Mouse (Mus musculus) thymus, postnatal 25 days (tissue): Measurements from ENCODE around the gene Dcps.
A peak's percentile ranks its signal among the peaks of the same experiment; 100 is the strongest.

Source experiments
- DNase-seq: peaks from one replicate; pipeline ENCODE4 v3.0.0; 2022

The Dcps gene

DNA sequence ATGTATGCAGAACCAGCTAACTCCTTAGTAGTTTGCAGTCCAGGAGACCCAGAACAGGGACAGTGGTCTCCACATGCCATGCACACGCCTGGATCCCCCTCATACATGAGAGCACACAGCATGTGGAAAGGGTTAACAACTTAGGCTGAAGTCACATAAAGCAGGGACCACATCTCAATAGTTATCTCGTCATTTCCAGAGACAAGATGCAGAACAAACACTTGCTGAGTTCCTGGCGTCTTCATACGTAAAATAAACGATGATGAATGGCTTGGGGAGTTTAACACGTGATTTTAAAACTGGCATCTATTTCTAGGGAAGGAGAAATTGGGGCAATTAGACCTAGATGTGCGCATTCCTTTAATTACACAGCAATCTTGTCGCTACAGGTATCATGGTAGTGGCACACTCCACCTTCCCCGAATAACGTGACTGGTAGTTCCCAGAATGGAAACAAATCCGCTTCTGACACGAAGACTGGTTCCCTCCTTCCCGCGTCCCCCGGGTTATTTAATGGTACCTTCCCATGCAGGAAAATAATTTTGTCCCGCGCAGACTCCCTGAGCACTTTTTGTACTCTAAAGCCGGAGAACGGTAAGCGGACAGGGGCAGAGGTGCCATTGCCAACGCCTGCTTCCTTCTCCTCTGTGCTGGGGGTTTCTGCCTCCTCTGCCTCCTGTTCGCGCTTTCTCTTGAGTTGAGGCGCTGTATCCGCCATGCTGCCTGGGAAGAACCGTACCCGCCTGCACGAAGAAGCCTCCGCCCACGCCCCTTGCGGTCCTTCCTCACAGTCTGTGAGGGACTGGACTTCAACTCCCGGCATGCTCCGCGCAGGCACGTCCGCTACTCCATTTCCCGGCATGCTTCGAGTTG is at the start of gene Dcps:
Gene Dcps (minus strand): TSS at position 811 of the 873 bp plus-strand sequence.
- peak; percentile 95 for DNase-seq

- DNase-seq = no peak
These were observed 47.6 kb upstream of the Dcps start for GRCm38 (mm10) chr9:35223466-35223865.

DNA sequence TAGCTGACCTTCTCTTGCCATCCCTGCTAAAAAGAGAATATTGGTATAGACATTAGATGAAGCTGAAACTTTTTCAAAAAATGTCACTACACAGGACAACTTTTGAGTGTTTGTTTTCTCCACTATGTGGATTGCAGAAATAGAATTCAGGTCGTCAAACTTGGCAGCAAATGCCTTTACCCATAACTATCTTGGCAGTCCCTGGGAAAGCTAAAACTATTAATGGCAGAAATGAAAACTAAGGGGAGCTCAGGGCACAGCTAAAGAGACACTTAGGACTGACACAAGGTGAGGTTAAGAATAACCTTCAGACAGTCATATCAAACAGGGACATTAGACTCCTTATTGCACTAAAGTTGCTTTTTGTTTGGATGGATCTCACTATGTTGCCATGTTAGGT is 42.1 kb upstream of the Dcps start:
- DNase-seq = no peak

- no peak for DNase-seq
These were observed 36.0 kb upstream of the Dcps start for GRCm38 (mm10) chr9:35211573-35212511.

DNA sequence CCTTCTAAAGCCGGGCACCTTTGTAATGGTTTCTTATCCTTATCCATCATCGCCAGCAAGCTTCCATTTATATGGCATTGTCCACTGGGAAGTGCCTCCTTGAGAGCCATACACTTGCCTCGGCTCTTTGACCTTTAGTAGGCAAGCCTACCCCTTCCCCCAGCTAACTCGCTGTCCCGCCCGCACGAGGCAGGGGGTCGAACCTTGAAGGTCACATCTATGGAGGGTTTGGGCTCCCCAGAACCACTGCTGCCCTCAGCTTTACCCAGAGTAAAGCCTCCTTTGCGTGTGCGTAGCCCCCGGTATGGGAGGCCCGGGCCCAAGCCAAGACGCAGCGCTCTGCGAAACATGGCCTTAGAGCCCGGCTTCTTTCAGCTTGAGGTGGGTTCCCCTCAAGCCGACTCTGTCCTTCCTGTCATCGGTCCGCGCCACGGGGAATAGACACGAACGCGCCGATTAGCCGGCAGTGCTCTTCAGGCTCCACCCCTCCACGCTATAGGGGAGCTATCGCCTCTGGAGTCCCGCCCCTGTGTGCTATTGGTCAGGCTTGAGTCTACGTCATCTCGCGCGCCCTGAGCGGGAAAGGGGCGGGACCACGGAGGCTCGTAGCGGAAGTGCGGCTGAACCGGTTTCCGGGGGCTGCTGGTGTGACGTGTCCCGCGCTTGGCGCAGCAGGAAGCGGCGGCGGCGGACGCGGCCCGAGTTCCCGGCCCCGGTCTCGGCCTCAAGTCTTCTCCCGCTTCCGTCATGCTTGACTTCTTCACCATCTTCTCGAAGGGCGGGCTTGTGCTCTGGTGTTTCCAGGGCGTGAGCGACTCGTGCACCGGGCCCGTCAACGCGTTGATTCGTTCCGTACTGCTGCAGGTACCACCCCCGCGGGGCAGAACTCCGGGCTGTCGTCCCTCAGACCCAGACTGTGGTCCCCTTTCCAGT is 34.9 kb upstream of the Dcps start, which contains the start of gene Foxred1:
Gene Foxred1 (minus strand): TSS at position 514 of the 933 bp plus-strand sequence.
- DNase-seq = peak; percentile 99

DNA sequence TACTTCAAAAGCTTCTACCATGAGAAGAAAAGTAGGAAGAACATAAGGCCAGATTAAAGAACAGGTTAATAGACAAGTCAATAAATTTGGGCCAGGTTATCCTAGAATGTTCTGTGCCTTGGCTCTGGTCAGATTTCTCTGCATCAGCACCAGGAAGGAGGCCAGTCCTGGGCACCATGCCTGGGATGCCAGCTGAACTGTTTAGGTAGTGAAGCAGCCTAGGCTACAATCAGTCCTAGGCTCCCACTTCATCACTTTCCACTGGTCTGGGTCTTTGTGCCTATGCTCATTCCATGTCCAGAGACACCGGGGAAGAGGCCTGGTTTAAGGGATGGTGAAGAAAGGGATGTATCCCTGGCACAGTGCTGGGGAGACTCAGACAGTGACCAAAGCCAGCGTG is 28.6 kb upstream of the Dcps start:
- DNase-seq = no peak

GRCm38 (mm10) chr9:35203536-35203935 is 27.7 kb upstream of the Dcps start:
- DNase-seq = no peak

GRCm38 (mm10) chr9:35200529-35201060 is 24.7 kb upstream of the Dcps start:
- no peak for DNase-seq

GRCm38 (mm10) chr9:35199772-35200471 is 24.1 kb upstream of the Dcps start, which contains the start of the genes Srpr and Tirap:
Srpr (plus strand) TSS chr9:35200175.
Tirap (minus strand) TSS chr9:35200291.
- peak; percentile 83 for DNase-seq

DNA sequence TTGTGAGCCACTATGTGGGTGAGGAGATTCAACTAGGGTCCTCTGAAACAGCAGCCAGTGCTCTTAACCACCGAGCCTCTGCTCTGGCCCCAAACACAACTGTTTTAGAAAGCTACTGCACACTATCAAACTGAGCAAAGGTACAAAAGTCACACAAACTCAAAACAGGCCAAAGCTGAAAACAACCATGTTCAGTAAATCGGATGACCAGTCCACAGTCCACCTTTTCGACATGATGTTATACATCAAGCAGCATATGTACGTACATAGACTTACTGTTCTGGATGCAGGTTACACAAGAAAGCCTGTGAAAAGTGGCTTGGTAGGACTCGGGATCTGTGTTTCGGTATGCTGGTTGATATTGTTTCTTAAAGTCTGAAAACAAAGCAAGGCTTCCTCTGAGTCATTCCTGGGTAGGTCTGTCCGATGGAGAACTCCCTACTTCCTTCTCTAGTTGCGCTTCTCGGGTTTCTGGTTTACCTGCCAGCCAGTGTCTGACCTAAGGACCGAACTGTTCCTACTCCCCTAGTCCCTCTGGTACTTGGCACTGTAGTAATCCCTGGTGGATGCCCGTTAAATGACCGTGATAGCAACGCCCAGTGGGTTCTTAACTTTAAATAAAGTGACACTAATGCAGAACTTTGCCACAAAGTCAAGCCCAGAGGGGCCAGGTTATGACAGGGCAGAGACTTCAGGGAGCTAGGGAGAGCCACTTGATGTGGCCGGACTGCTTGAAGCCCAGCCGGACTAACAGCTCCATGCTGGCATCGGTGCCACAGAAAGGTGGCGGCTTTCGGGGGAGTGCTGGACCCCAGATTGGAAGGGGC is 23.3 kb upstream of the Dcps start:
- DNase-seq = no peak

DNA sequence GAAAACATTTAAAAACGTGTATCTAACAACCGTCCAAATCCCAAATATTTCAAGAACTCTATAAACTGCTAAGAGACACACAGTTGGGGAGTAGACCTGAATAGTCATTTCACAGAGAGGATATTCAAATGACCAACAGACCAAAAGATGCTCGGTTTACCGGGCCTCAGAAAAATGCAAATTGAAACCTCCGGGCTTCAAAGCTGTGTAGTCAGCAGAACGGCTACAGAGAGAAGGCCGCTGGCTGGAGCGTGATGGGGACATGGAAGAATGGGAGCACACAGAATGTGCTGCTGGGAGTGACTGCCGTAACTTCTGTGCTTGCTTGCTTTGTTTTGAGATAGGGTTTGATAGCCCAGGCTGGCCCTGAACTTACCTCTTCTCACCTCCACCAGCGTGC is 22.5 kb upstream of the Dcps start:
- no peak for DNase-seq

- DNase-seq = no peak
These were observed 21.8 kb upstream of the Dcps start for GRCm38 (mm10) chr9:35197625-35198024.

GRCm38 (mm10) chr9:35194048-35194447 is 18.2 kb upstream of the Dcps start:
- no peak for DNase-seq

DNA sequence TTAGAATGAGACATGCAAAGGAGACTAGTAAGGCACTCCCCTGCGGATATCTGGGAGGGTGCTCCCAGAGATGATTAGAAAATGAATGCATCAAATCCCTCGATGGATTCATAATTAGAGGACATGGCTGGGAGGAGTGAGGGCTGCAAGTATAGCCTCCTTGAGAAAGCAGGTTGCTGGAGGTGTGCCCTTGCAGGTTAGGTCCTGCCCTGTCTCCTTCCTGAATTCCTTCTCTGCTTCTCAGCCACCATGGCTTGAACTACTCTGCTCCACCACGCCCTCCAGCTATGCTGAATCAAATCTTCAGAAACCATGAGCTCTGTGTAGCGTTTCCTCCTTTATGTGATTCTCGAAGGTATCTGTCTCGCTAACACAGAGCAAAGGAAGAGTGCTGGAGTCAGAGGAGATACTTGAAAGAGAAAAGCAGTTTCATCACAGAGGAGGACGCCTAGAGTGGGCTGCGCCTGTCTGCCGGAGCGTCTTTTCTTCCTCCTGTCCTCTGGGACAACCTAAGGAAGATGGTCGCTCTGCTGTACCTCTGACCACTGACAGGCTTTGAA is 17.2 kb upstream of the Dcps start:
- no peak for DNase-seq

GRCm38 (mm10) chr9:35188700-35189099 is 12.8 kb upstream of the Dcps start:
- DNase-seq = no peak

GRCm38 (mm10) chr9:35187351-35187903 is 11.6 kb upstream of the Dcps start:
- DNase-seq = no peak

GRCm38 (mm10) chr9:35186430-35186829 is 10.6 kb upstream of the Dcps start:
- no peak for DNase-seq

DNA sequence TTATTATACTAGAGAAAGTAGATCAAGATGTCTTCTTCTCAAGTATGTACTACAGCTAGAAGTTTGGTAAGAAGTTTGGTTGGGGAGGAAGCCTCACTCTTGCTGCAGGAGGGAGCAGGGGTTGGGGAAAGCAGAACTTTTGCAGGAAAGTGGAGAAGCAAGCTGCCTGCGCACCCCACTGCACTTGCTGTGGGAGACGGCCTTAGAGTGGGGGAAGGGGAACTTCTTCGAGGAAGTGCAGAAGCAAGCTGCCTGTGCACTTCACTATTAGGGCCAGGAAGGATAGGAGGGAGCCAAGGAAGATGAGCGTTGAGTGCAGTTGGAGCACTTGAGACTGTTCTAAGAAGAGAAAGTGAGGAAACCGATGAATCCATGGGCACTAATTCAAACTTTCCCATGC is 7.5 kb upstream of the Dcps start:
- no peak for DNase-seq

- DNase-seq = no peak
These were observed 7.0 kb upstream of the Dcps start for GRCm38 (mm10) chr9:35182832-35183231.
